Mouse (Mus musculus) ES-Bruce4 (cell line): ENCODE data around the gene Qprt. TPM values are rescaled to one million over a fixed set of nuclear protein-coding genes. Genes with fewer than 3 reads are reported as not detected.

Experiments
- H3K27ac ChIP-seq: 2 replicates; pipeline ENCODE4 v1.5.1; 2012; ENCODE audit warnings: low read length, inconsistent platforms; ENCODE audit not compliant: insufficient read depth
- H3K27me3 ChIP-seq: 2 replicates; pipeline ENCODE4 v1.6.1; 2012; ENCODE audit warnings: mild to moderate bottlenecking, low read length, inconsistent platforms; ENCODE audit not compliant: control insufficient read depth, poor library complexity, insufficient read depth, severe bottlenecking
- H3K36me3 ChIP-seq: 2 replicates; pipeline ENCODE4 v1.6.1; 2012; ENCODE audit warnings: inconsistent platforms, mild to moderate bottlenecking, low read length, moderate library complexity; ENCODE audit not compliant: control insufficient read depth, poor library complexity, insufficient read depth, severe bottlenecking
- H3K4me1 ChIP-seq: one replicate; pipeline ENCODE4 v1.8.1; 2011; ENCODE audit warnings: low read length; ENCODE audit not compliant: control insufficient read depth, insufficient read depth
- H3K4me3 ChIP-seq: 2 replicates; pipeline ENCODE4 v1.5.1; 2011; ENCODE audit warnings: low read depth, mild to moderate bottlenecking, low read length
- H3K9ac ChIP-seq: 2 replicates; pipeline ENCODE4 v1.6.1; 2012; ENCODE audit warnings: low read depth, mild to moderate bottlenecking, inconsistent platforms; ENCODE audit not compliant: poor library complexity, severe bottlenecking
- H3K9me3 ChIP-seq: replicated peaks from 2 replicates; pipeline ENCODE4 v1.6.1; 2012; ENCODE audit warnings: mild to moderate bottlenecking, low read length, inconsistent platforms; ENCODE audit not compliant: control insufficient read depth, poor library complexity, insufficient read depth, severe bottlenecking
- CTCF ChIP-seq: IDR thresholded peaks from one replicate; pipeline ENCODE4 v1.8.1; 2011; ENCODE audit warnings: low read depth, low read length
- EP300 ChIP-seq: IDR thresholded peaks from 2 replicates; pipeline ENCODE4 v1.6.1; 2011; ENCODE audit warnings: low read depth, low read length; ENCODE audit not compliant: insufficient read depth
- POLR2A ChIP-seq: IDR thresholded peaks from one replicate; pipeline ENCODE4 v1.8.1; 2011; ENCODE audit warnings: low read length; ENCODE audit not compliant: insufficient read depth
- polyA plus RNA-seq: library from polyadenylated mRNA; stranded (reverse); fragments of >200 nt; gene quantifications from 2 replicates; pipeline ENCODE4 v1.2.4, GENCODE M21; 2011; ENCODE audit warnings: low read depth; ENCODE audit not compliant: missing spikeins, insufficient read depth, insufficient read length

The Qprt gene
- polyA plus RNA-seq, 1 experiment = 8.6 TPM

- no peak overlapping the region for H3K27ac ChIP-seq
- no peak overlapping the region for H3K4me3 ChIP-seq
- H3K4me1 ChIP-seq = peaks cover 10% of the 10 kb centered on the region
- no peak overlapping the region for H3K9ac ChIP-seq
- H3K27me3 ChIP-seq = no peaks in the 10 kb centered on the region
- no peaks in the 10 kb centered on the region for H3K36me3 ChIP-seq
- TF ChIP-seq POLR2A (no peak), CTCF (no peak), EP300 (no peak)
- H3K9me3 ChIP-seq = no peaks in the 10 kb centered on the region
Measured at GRCm38 (mm10) chr7:127112921-127113597, 9.0 kb downstream of the Qprt start.

GRCm38 (mm10) chr7:127112251-127112841 is 9.7 kb downstream of the Qprt start:
- TF ChIP-seq POLR2A (no peak), CTCF (no peak), EP300 (no peak)
- Histone ChIP-seq H3K4me3 (no peak overlapping the region), H3K27me3 (no peaks in the 10 kb centered on the region), H3K9me3 (no peaks in the 10 kb centered on the region), H3K9ac (peak overlapping the region; percentile 12; the same call in 1 of the 2 replicates), H3K36me3 (no peaks in the 10 kb centered on the region), H3K4me1 (peaks cover 7% of the 10 kb centered on the region), H3K27ac (no peak overlapping the region)

- Histone ChIP-seq H3K9ac (no peak overlapping the region), H3K4me3 (no peak overlapping the region), H3K36me3 (no peaks in the 10 kb centered on the region), H3K4me1 (peaks cover 10% of the 10 kb centered on the region), H3K9me3 (no peaks in the 10 kb centered on the region), H3K27ac (no peak overlapping the region), H3K27me3 (no peaks in the 10 kb centered on the region)
- TF ChIP-seq EP300 (no peak), POLR2A (no peak), CTCF (peak; percentile 99)
Measured at GRCm38 (mm10) chr7:127111461-127111860, 10.6 kb downstream of the Qprt start.

DNA sequence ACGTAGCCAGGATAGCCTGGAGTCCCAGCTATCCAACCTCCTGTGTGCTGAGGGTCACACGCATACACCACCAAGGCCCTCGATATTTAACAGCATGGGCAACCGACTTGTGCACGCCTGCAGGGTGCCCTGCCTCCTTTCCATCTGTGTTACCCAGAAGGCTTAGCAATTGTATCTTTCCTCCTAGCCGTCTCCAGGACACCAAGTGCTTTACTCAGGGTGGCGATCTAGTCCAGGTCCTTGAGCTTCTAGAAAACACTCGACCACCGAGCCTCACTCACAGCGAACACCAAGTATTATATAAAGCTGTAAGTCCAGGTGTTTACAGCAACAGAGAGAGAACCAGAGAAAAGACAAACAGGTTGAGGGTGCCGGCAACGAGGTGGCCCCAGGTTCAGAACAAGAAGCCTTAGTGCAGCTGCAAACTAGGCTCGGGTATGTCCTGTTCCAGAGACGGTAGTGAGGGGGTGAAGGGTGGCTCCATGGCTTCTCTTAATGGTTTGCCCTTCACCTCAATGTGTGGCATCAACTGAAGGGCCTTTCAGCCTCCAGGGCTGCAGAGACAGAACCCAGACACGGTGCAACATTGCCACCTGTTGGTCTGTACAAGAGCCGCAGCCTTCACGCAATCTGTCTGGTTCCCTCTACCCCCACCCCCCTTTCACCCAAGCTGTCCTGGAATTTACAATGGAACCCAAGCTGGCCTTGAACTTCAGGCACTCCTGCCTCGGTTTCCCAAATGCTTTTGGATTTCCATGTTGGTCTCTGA is 11.6 kb downstream of the Qprt start:
- no peak overlapping the region for H3K4me3 ChIP-seq
- H3K27ac ChIP-seq = no peak overlapping the region
- no peaks in the 10 kb centered on the region for H3K27me3 ChIP-seq
- no peaks in the 10 kb centered on the region for H3K36me3 ChIP-seq
- no peak overlapping the region for H3K9ac ChIP-seq
- TF ChIP-seq POLR2A = no peak
- peak; percentile 96 for TF ChIP-seq CTCF
- peak; percentile 47; the same call in 1 of the 2 replicates for TF ChIP-seq EP300
- no peaks in the 10 kb centered on the region for H3K9me3 ChIP-seq
- peaks cover 10% of the 10 kb centered on the region for H3K4me1 ChIP-seq

DNA sequence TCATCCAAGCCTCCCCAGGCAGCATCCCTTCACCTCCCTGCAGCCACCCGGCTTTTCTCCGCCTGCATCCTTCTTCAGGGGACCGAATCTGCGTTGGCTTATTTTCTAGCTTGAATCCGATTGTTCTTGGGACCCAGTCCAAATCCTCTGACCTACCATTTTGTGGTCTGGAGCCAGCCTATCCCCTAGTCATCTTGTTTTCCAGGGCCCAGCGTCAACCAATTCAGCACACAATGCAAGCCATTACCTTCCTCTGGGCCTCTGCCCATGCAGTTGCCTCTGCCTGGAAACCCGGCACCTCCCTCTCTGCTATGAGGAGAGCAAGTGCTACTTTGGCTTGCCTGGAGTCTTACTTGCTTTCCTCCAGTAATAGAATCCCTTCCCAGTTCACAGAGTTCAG is 16.5 kb downstream of the Qprt start:
- Histone ChIP-seq H3K9ac (no peak overlapping the region), H3K36me3 (no peaks in the 10 kb centered on the region), H3K9me3 (no peaks in the 10 kb centered on the region), H3K27ac (no peak overlapping the region), H3K4me3 (no peak overlapping the region), H3K4me1 (peaks cover 5% of the 10 kb centered on the region), H3K27me3 (no peaks in the 10 kb centered on the region)
- TF ChIP-seq CTCF (no peak), EP300 (no peak), POLR2A (no peak)
